Mouse (Mus musculus) heart, embryonic 10.5 days (tissue): ENCODE measurements around the gene Tmem121. TPM values are rescaled to one million over a fixed set of nuclear protein-coding genes. Genes with fewer than 3 reads are reported as not detected.
"Not testable (repeated sequence)": the region's sequence is repeated elsewhere in the genome, so short reads cannot be mapped to it uniquely, and the experiment has no call there.

Experiments
- DNase-seq: peaks from one replicate; pipeline ENCODE4 v3.0.0-alpha.2; 2017; ENCODE audit warnings: low spot score
- H3K27ac ChIP-seq: fragments of 300-500 bp; sonication (generic); 2 replicates; pipeline ENCODE4 v1.5.1; 2016; ENCODE audit warnings: mild to moderate bottlenecking
- H3K27me3 ChIP-seq: fragments of 300-500 bp; sonication (generic); 2 replicates; pipeline ENCODE4 v1.6.1; 2016; ENCODE audit warnings: mild to moderate bottlenecking; ENCODE audit not compliant: poor library complexity, insufficient read depth, severe bottlenecking
- H3K36me3 ChIP-seq: fragments of 300-500 bp; sonication (generic); 2 replicates; pipeline ENCODE4 v1.6.1; 2016; ENCODE audit warnings: mild to moderate bottlenecking, moderate library complexity
- H3K4me1 ChIP-seq: fragments of 300-500 bp; sonication (generic); 2 replicates; pipeline ENCODE4 v1.6.1; 2016; ENCODE audit warnings: mild to moderate bottlenecking
- H3K4me3 ChIP-seq: fragments of 300-500 bp; sonication (generic); 2 replicates; pipeline ENCODE4 v1.5.1; 2016; ENCODE audit warnings: mild to moderate bottlenecking, moderate library complexity
- H3K9me3 ChIP-seq: fragments of 300-500 bp; sonication (generic); 2 replicates; pipeline ENCODE4 v1.6.1; 2016; ENCODE audit warnings: mild to moderate bottlenecking, moderate library complexity
- WGBS: fragments of 180-500 bp; shearing (Covaris S2); methylation state at CpG from one replicate; pipeline ENCODE4 v1.1.7; 2016; 5-methylcytosine and 5-hydroxymethylcytosine counted together
- polyA plus RNA-seq: library from polyadenylated mRNA; unstranded; fragments of >200 nt; fragmentation: Nextera tagmentation; extraction: Ambion mirVana; gene quantifications from 2 replicates; pipeline ENCODE4 v1.2.1, GENCODE M21; 2016

Gene Tmem121
- polyA plus RNA-seq, 1 experiment from 2014 or later = 6.1 TPM

GRCm38 (mm10) chr12:113176960-113177725 lies 8.6 kb upstream of the Tmem121 start:
- no peaks in the 10 kb centered on the region for H3K27me3 ChIP-seq
- no peak overlapping the region for H3K4me3 ChIP-seq
- no peaks in the 10 kb centered on the region for H3K36me3 ChIP-seq
- WGBS = 82% methylated on average over 18 of the region's 18 CpGs
- no peak for DNase-seq
- no peaks in the 10 kb centered on the region for H3K9me3 ChIP-seq
- H3K27ac ChIP-seq = no peak overlapping the region
- no peaks in the 10 kb centered on the region for H3K4me1 ChIP-seq

GRCm38 (mm10) chr12:113181020-113181419 lies 4.7 kb upstream of the Tmem121 start:
- Histone ChIP-seq H3K9me3 (no peaks in the 10 kb centered on the region), H3K27me3 (peaks cover 24% of the 10 kb centered on the region), H3K4me1 (peaks cover 9% of the 10 kb centered on the region), H3K36me3 (no peaks in the 10 kb centered on the region), H3K4me3 (no peak overlapping the region), H3K27ac (no peak overlapping the region)
- DNase-seq = no peak
- 55% methylated on average over 4 of the region's 4 CpGs for WGBS

GRCm38 (mm10) chr12:113184945-113185344 lies 785 bp upstream of the Tmem121 start:
- peaks cover 30% of the 10 kb centered on the region for H3K4me1 ChIP-seq
- H3K9me3 ChIP-seq = no peaks in the 10 kb centered on the region
- WGBS = 61% methylated on average over 5 of the region's 5 CpGs
- H3K27me3 ChIP-seq = peaks cover 60% of the 10 kb centered on the region
- H3K27ac ChIP-seq = no peak overlapping the region
- no peak overlapping the region for H3K4me3 ChIP-seq
- DNase-seq = no peak
- H3K36me3 ChIP-seq = no peaks in the 10 kb centered on the region

- Histone ChIP-seq H3K27me3 (peaks cover 67% of the 10 kb centered on the region), H3K36me3 (no peaks in the 10 kb centered on the region), H3K4me3 (peak overlapping the region; percentile 73), H3K27ac (no peak overlapping the region), H3K4me1 (peaks cover 30% of the 10 kb centered on the region), H3K9me3 (no peaks in the 10 kb centered on the region)
- 44% methylated on average over 12 of the region's 12 CpGs for WGBS
- DNase-seq = no peak
Measured at GRCm38 (mm10) chr12:113186326-113187010, 738 bp downstream of the Tmem121 start.

DNA sequence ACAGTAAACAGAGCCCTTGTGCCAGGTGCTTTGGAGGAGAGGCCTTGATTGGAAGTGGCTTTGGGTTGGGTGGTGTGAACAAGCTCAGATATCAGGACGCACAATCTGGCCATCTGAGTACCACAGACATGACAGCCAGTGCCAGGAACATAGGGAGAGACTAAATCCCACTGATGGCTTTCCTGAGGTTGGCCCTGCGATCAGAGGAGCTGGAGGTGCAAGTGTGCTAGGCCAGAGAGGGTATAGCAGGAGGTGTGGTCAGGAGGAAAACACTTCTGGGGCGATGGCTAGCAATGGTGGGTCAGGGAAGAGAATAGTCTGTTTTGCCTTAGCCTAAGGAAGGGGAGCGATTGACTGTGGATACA lies 1.3 kb downstream of the Tmem121 start:
- H3K4me1 ChIP-seq = peaks cover 30% of the 10 kb centered on the region
- no peak overlapping the region for H3K27ac ChIP-seq
- no peak for DNase-seq
- peak overlapping the region; percentile 59 for H3K4me3 ChIP-seq
- H3K27me3 ChIP-seq = peaks cover 67% of the 10 kb centered on the region
- H3K9me3 ChIP-seq = no peaks in the 10 kb centered on the region
- H3K36me3 ChIP-seq = no peaks in the 10 kb centered on the region
- WGBS = 46% methylated on average over 4 of the region's 4 CpGs

DNA sequence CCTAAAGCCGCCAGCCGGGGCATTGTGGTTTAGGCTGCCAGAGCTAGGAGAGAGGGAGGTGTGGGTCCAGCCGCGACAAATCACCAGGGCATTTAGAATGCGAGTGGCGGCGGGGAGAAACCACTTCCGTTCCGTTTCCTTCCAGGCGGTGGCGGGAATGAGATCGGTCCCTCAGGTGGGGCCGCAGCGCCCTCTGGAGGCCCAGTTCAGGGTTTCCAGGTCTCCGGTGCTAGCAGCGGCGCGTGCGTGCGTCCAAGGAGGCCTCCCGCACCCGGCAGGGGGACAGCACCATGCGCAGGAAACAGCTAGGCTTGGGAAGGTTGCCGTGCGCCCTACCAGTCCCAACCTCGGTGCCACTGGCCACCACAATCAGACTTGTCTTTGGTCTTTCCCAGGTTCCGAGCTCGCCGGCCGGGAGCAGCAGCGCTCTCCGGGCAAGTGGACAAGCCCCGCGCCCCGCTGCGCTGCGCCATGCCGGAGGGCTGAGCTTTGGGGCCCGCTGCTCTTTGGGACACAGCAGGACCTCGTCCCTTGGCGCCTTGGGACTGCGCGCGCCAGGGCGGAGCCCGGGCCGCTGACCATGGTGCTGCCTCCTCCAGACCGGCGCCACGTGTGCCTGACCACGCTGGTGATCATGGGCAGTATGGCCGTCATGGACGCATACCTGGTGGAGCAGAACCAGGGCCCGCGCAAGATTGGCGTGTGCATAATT lies 2.0 kb downstream of the Tmem121 start:
- no peaks in the 10 kb centered on the region for H3K9me3 ChIP-seq
- peaks cover 30% of the 10 kb centered on the region for H3K4me1 ChIP-seq
- WGBS = 1% methylated on average over 55 of the region's 56 CpGs
- H3K4me3 ChIP-seq = peak overlapping the region; percentile 59
- H3K27me3 ChIP-seq = peaks cover 67% of the 10 kb centered on the region
- DNase-seq = peak; percentile 88
- H3K27ac ChIP-seq = no peak overlapping the region
- no peaks in the 10 kb centered on the region for H3K36me3 ChIP-seq

- Histone ChIP-seq H3K4me1 (peaks cover 30% of the 10 kb centered on the region), H3K27me3 (peaks cover 67% of the 10 kb centered on the region), H3K4me3 (peak overlapping the region; percentile 59), H3K36me3 (no peaks in the 10 kb centered on the region), H3K27ac (no peak overlapping the region), H3K9me3 (no peaks in the 10 kb centered on the region)
- DNase-seq = no peak
- WGBS = 78% methylated on average over 51 of the region's 51 CpGs
Measured at GRCm38 (mm10) chr12:113188349-113189055, 2.8 kb downstream of the Tmem121 start.

DNA sequence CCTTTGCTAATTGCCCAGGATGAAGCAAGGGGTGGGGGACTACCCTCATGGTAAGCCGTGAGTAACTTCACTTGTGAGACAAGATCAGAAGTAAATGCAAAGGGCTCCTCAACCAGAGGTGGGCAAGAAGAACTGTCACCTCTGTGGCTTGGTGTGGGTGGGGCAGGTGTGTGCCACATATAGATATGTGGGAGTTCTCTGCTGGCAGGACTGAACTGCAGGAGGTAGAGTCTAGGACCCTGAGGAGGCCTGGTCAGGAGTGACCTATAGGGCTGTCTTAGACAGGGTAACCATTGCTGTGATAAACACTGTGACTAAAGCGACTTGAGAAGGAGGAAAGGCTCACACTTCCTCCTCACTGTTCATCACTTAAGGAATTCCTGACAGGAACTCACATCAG lies 7.7 kb downstream of the Tmem121 start:
- Histone ChIP-seq H3K4me3 (no peak overlapping the region), H3K27ac (no peak overlapping the region), H3K4me1 (no peaks in the 10 kb centered on the region), H3K9me3 (0 out of 2 replicates have a peak, but pooled peaks cover 4% of the 10 kb centered on the region), H3K27me3 (peaks cover 18% of the 10 kb centered on the region), H3K36me3 (no peaks in the 10 kb centered on the region)
- DNase-seq = no peak
- WGBS = 56% methylated on average over 2 of the region's 2 CpGs

GRCm38 (mm10) chr12:113199132-113199531 lies 13.4 kb downstream of the Tmem121 start:
- 92% methylated on average over 3 of the region's 6 CpGs for WGBS
- not testable (repeated sequence) for H3K27ac ChIP-seq, H3K36me3 ChIP-seq, H3K4me3 ChIP-seq, H3K4me1 ChIP-seq, H3K9me3 ChIP-seq, DNase-seq, H3K27me3 ChIP-seq

- no peak overlapping the region for H3K4me3 ChIP-seq
- 81% methylated on average over 4 of the region's 4 CpGs for WGBS
- H3K4me1 ChIP-seq = no peaks in the 10 kb centered on the region
- H3K27ac ChIP-seq = no peak overlapping the region
- H3K27me3 ChIP-seq = no peaks in the 10 kb centered on the region
- H3K9me3 ChIP-seq = peaks cover 5% of the 10 kb centered on the region; the same call in 1 of the 2 replicates
- no peaks in the 10 kb centered on the region for H3K36me3 ChIP-seq
- DNase-seq = no peak
Measured at GRCm38 (mm10) chr12:113201301-113201700, 15.6 kb downstream of the Tmem121 start.

GRCm38 (mm10) chr12:113202008-113202407 lies 16.3 kb downstream of the Tmem121 start:
- Histone ChIP-seq H3K27me3 (no peaks in the 10 kb centered on the region), H3K27ac (no peak overlapping the region), H3K4me3 (no peak overlapping the region), H3K9me3 (peaks cover 5% of the 10 kb centered on the region; the same call in 1 of the 2 replicates), H3K4me1 (no peaks in the 10 kb centered on the region), H3K36me3 (no peaks in the 10 kb centered on the region)
- DNase-seq = no peak

- no peak for DNase-seq
- WGBS = 76% methylated on average over 7 of the region's 7 CpGs
- peaks cover 5% of the 10 kb centered on the region; the same call in 1 of the 2 replicates for H3K9me3 ChIP-seq
Measured at GRCm38 (mm10) chr12:113203522-113203921, 17.8 kb downstream of the Tmem121 start.

More at GRCm38 (mm10) chr12:113203522-113203921, 17.8 kb downstream of the Tmem121 start:
- Histone ChIP-seq H3K36me3 (no peaks in the 10 kb centered on the region), H3K27ac (no peak overlapping the region), H3K27me3 (no peaks in the 10 kb centered on the region), H3K4me1 (no peaks in the 10 kb centered on the region), H3K4me3 (no peak overlapping the region)
